Mouse (Mus musculus): ENCODE measurements at regions not wholly inside any gene's neighbourhood (a gene's known extent, or its start where the extent isn't known, plus 50 kb on each side); places are given as distances from the start of the nearest gene placed in this dataset.

GRCm38 (mm10) chr10:87639339-87639738, 117.7 kb downstream of the Pah start:
- DNase-seq, result no peak

- DNase-seq, result peak; percentile 13
Observed at GRCm38 (mm10) chr10:87649091-87649490, 127.5 kb downstream of the Pah start.

GRCm38 (mm10) chr10:87652139-87652740, 130.6 kb downstream of the Pah start:
- DNase-seq, result no peak

- no peak for DNase-seq
Observed at GRCm38 (mm10) chr10:87654112-87654511, 132.5 kb downstream of the Pah start.

GRCm38 (mm10) chr10:87666020-87666718, 144.6 kb downstream of the Pah start:
- DNase-seq, result no peak

GRCm38 (mm10) chr10:87666719-87667387, 145.3 kb downstream of the Pah start:
- DNase-seq, result no peak

GRCm38 (mm10) chr10:87667651-87668140, 146.1 kb downstream of the Pah start:
- no peak for DNase-seq

- DNase-seq, result no peak
Observed at GRCm38 (mm10) chr10:87674740-87675420, 153.3 kb downstream of the Pah start.

GRCm38 (mm10) chr10:87676041-87676672, 154.6 kb downstream of the Pah start:
- DNase-seq, result no peak

GRCm38 (mm10) chr10:87678984-87679383, 157.4 kb downstream of the Pah start:
- no peak for DNase-seq

GRCm38 (mm10) chr10:87686311-87686710, 164.7 kb downstream of the Pah start:
- no peak for DNase-seq

GRCm38 (mm10) chr10:87686785-87687184, 165.2 kb downstream of the Pah start:
- no peak for DNase-seq

GRCm38 (mm10) chr10:87687844-87688243, 166.2 kb downstream of the Pah start:
- no peak for DNase-seq

GRCm38 (mm10) chr10:87690831-87691230, 167.2 kb upstream of the Igf1 start:
- DNase-seq, result no peak

GRCm38 (mm10) chr10:87696485-87696884, 161.6 kb upstream of the Igf1 start:
- no peak for DNase-seq

- no peak for DNase-seq
Observed at GRCm38 (mm10) chr10:87711209-87711608, 146.9 kb upstream of the Igf1 start.

GRCm38 (mm10) chr10:87711798-87712197, 146.3 kb upstream of the Igf1 start:
- DNase-seq, result no peak

GRCm38 (mm10) chr10:87715874-87716600, 142.0 kb upstream of the Igf1 start:
- DNase-seq, result no peak

- no peak for DNase-seq
Observed at GRCm38 (mm10) chr10:87717156-87717555, 140.9 kb upstream of the Igf1 start.

GRCm38 (mm10) chr10:87718491-87718890, 139.6 kb upstream of the Igf1 start:
- no peak for DNase-seq

GRCm38 (mm10) chr10:87719978-87720377, 138.1 kb upstream of the Igf1 start:
- no peak for DNase-seq

GRCm38 (mm10) chr10:87722244-87722643, 135.8 kb upstream of the Igf1 start:
- no peak for DNase-seq
